Mouse (Mus musculus): Measurements from ENCODE around the gene Cxcl16. TPM values are rescaled to one million over a fixed set of nuclear protein-coding genes. Genes with fewer than 3 reads are reported as not detected.
A peak's percentile ranks its signal among the peaks of the same experiment; 100 is the strongest.
"Not testable (repeated sequence)": the region's sequence is repeated elsewhere in the genome, so short reads cannot be mapped to it uniquely, and the experiment has no call there.

The Cxcl16 gene
- polyA plus RNA-seq, 1 experiment from 2014 or later = 9.0 TPM

DNA sequence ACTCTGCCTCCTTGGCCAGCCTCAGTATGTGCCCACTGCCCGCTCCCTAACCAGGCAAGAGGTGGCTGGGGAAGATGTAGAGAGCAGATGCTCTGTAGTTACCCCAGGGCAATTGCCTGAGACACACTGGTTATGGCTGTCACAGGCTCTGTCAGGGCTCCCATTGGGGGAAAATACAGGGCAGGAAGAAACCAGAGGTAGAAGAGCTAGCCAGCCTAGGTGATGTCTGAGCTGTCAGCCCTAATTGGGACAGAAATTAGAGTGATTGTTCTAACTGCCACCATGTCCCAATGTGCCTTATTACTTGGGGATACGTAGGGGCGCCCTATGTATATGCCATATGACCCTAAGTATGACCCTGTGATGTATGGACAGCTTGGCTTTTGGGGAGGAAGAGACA, 25.8 kb downstream of the Cxcl16 start:
- Histone ChIP-seq H3K4me1 (replicated peaks) (peaks cover 15% of the 10 kb centered on the region), H3K27ac (no peak overlapping the region), H3K9ac (no peak overlapping the region), H3K36me3 (peaks cover 7% of the 10 kb centered on the region; the same call in 1 of the 2 replicates), H3K9me3 (replicated peaks) (no peaks in the 10 kb centered on the region), H3K4me2 (peak overlapping the region; percentile 92), H3K4me3 (peak overlapping the region; percentile 79), H3K27me3 (no peaks in the 10 kb centered on the region)
- no peak for ATAC-seq (replicated peaks; ENCODE audit: insufficient number of reproducible peaks, insufficient read depth, low FRiP score, low read depth)
- 93% methylated on average over 3 of the region's 3 CpGs for WGBS

DNA sequence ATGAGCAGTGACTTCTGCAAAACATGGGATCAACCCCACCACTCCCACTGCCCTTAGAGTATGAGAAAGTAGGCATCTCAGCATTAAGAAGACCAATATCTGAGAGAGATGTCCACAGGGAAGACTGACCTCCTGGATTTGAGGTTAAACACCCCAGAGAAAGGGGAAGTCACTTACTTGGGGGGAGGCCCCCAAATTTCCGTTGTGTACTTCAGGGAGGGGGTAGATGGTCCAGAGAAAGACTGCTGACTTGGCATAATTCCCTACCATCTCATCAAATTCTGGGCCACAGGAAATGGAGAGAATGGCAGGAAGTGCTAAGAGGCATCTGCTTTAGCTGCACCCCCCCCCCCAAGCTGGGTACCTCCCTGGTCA, 26.2 kb downstream of the Cxcl16 start:
- Histone ChIP-seq H3K4me1 (replicated peaks) (peaks cover 15% of the 10 kb centered on the region), H3K9ac (no peak overlapping the region; the same call in 1 of the 2 replicates), H3K9me3 (replicated peaks) (no peaks in the 10 kb centered on the region), H3K4me3 (peak overlapping the region; percentile 79), H3K27ac (no peak overlapping the region), H3K4me2 (peak overlapping the region; percentile 92), H3K36me3 (peaks cover 5% of the 10 kb centered on the region; the same call in 1 of the 2 replicates), H3K27me3 (no peaks in the 10 kb centered on the region)
- 58% methylated on average over 1 of the region's 1 CpGs for WGBS
- ATAC-seq (replicated peaks; ENCODE audit: insufficient number of reproducible peaks, insufficient read depth, low FRiP score, low read depth) = no peak

DNA sequence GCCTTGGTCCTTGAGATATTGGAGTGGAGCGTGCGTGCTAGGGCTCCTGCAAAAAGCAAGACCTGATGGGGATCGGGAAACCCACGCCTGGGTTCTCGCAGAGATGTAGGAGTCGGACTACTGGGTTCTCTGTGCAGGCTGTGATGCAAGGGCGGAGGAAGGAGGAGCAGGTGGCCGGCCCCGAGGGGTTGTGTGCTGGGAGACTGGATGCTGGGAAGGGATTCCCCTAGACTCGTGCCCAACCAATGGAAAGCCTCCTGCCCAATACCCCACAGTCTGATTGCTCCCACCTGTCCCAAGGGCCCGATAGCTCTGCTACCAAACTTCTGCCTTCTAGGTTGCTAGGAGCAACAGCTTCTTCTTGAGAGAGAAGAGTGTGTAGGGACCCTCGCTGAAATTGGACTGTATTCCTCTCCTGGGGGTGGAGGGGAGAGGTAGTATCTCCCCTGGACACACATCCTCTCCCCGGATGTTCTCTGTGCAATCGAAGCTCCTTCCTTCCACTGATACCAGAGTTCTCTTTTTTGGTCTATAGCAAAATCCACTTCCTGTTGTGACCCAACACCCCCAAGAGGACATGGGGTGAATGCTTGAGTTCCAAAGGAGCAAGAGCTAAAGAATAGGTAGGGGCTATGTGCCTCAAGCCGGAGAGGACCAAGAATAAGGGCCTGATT, 26.8 kb downstream of the Cxcl16 start:
- Histone ChIP-seq H3K4me1 (replicated peaks) (peaks cover 15% of the 10 kb centered on the region), H3K9ac (peak overlapping the region; percentile 89), H3K27me3 (no peaks in the 10 kb centered on the region), H3K4me2 (peak overlapping the region; percentile 92), H3K27ac (peak overlapping the region; percentile 74), H3K4me3 (peak overlapping the region; percentile 79), H3K9me3 (replicated peaks) (no peaks in the 10 kb centered on the region), H3K36me3 (peaks cover 5% of the 10 kb centered on the region; the same call in 1 of the 2 replicates)
- WGBS = 9% methylated on average over 15 of the region's 15 CpGs
- peak; percentile 6; the same call in 1 of the 2 replicates for ATAC-seq (replicated peaks; ENCODE audit: insufficient number of reproducible peaks, insufficient read depth, low FRiP score, low read depth)

GRCm38 (mm10) chr11:70432048-70432894, 27.5 kb downstream of the Cxcl16 start, which contains the start of gene Arrb2:
TSS of gene Arrb2 (plus strand) at chr11:70432635.
- Histone ChIP-seq H3K27ac (peak within 1 kb of the TSS; percentile 74), H3K9ac (peak within 1 kb of the TSS; percentile 89), H3K27me3 (no peaks in the 10 kb centered on the region), H3K4me1 (replicated peaks) (peaks cover 15% of the 10 kb centered on the region), H3K4me3 (peak within 1 kb of the TSS; percentile 79), H3K36me3 (peaks cover 5% of the 10 kb centered on the region; the same call in 1 of the 2 replicates), H3K9me3 (replicated peaks) (no peaks in the 10 kb centered on the region), H3K4me2 (peak within 1 kb of the TSS; percentile 92)
- under 1% methylated on average over 75 of the region's 75 CpGs for WGBS
- ATAC-seq (replicated peaks; ENCODE audit: insufficient number of reproducible peaks, insufficient read depth, low FRiP score, low read depth) = peak; percentile 94

- Histone ChIP-seq H3K4me1 (replicated peaks) (peaks cover 15% of the 10 kb centered on the region), H3K27me3 (no peaks in the 10 kb centered on the region), H3K9me3 (replicated peaks) (no peaks in the 10 kb centered on the region), H3K4me3 (no peak overlapping the region; the same call in 1 of the 2 replicates), H3K27ac (peak overlapping the region; percentile 74; the same call in 1 of the 2 replicates), H3K9ac (no peak overlapping the region), H3K36me3 (peaks cover 3% of the 10 kb centered on the region; the same call in 1 of the 2 replicates), H3K4me2 (peak overlapping the region; percentile 92)
- ATAC-seq (replicated peaks; ENCODE audit: insufficient number of reproducible peaks, insufficient read depth, low FRiP score, low read depth) = no peak
- WGBS = 33% methylated on average over 5 of the region's 5 CpGs
Measured at GRCm38 (mm10) chr11:70431574-70431973, 28.2 kb downstream of the Cxcl16 start.

DNA sequence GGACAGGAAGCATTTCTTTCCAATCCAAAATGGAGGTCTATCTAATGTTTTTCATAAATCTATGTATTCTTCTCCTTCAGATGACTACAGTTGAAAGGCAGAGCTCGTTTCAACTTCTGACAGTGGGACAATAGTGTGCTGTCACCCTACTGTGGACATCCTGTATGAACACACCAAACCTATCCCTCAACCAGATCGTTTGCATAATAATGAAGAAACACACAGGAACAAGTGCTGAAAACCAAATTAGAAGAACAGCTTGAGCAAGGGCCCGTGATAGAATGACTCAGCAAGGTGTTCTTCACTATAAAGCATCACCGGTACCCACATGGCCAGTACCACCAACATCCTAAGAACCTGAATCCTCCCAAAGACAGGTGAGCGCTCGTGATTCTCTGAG, 33.2 kb downstream of the Cxcl16 start:
- WGBS = 67% methylated on average over 6 of the region's 6 CpGs
- not testable (repeated sequence) for H3K4me3 ChIP-seq

DNA sequence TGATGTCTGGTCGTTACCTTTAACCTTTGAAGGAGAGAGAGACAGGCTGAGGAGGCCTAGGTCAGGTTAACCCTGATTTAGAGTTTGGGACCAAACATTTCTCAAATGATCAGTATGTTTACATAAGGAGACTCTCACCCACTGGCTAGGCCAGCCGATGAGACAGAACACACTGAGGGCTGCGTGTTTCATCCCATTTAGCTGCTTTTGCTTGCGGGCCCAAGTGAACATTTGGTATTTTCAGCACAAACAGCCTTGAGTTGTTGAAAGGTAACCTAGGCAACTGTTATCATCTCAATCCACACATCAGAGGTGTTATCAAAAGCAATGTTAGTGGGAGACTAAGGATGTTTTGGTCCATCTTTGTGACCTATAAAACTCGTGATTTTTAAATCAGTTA, 40.3 kb downstream of the Cxcl16 start:
- Histone ChIP-seq H3K27me3 (0 out of 2 replicates have a peak, but pooled peaks cover 3% of the 10 kb centered on the region), H3K27ac (no peak overlapping the region), H3K9ac (no peak overlapping the region), H3K36me3 (no peaks in the 10 kb centered on the region), H3K4me3 (no peak overlapping the region), H3K9me3 (replicated peaks) (no peaks in the 10 kb centered on the region), H3K4me2 (no peak overlapping the region), H3K4me1 (replicated peaks) (no peaks in the 10 kb centered on the region)
- ATAC-seq (replicated peaks; ENCODE audit: insufficient number of reproducible peaks, insufficient read depth, low FRiP score, low read depth) = no peak
- 34% methylated on average over 5 of the region's 5 CpGs for WGBS

More for the DNA sequence above, 33.2 kb downstream of the Cxcl16 start:
- not testable (repeated sequence) for H3K27me3 ChIP-seq; H3K9me3 ChIP-seq (replicated peaks); H3K4me1 ChIP-seq (replicated peaks); H3K36me3 ChIP-seq; H3K9ac ChIP-seq; H3K4me2 ChIP-seq; ATAC-seq (replicated peaks; ENCODE audit: insufficient number of reproducible peaks, insufficient read depth, low FRiP score, low read depth); H3K27ac ChIP-seq

DNA sequence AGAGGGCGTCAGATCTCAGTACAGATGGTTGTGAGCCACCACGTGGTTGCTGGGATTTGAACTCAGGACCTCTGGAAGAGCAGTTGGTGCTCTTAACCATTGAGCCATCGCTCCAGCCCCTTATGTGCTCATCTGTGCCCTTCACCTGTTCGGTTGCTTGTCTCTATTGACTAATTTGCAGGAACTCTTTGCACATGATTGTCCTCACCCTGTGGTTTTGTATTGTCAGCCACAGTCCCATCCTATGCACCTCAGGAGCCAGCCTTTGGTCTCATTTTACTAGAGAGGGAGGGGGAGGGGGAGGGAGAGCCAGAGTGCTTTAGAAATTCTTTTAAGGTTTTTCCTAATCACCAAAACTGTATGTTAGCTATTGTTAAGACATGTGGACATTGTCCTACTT, 41.6 kb downstream of the Cxcl16 start:
- H3K27me3 ChIP-seq = 0 out of 2 replicates have a peak, but pooled peaks cover 3% of the 10 kb centered on the region
- no peak overlapping the region for H3K4me3 ChIP-seq
- no peak overlapping the region for H3K27ac ChIP-seq
- H3K4me2 ChIP-seq = no peak overlapping the region
- no peaks in the 10 kb centered on the region for H3K36me3 ChIP-seq
- WGBS = 53% methylated on average over 4 of the region's 4 CpGs
- no peak for ATAC-seq (replicated peaks; ENCODE audit: insufficient number of reproducible peaks, insufficient read depth, low FRiP score, low read depth)
- no peaks in the 10 kb centered on the region for H3K4me1 ChIP-seq (replicated peaks)
- no peak overlapping the region for H3K9ac ChIP-seq
- no peaks in the 10 kb centered on the region for H3K9me3 ChIP-seq (replicated peaks)

DNA sequence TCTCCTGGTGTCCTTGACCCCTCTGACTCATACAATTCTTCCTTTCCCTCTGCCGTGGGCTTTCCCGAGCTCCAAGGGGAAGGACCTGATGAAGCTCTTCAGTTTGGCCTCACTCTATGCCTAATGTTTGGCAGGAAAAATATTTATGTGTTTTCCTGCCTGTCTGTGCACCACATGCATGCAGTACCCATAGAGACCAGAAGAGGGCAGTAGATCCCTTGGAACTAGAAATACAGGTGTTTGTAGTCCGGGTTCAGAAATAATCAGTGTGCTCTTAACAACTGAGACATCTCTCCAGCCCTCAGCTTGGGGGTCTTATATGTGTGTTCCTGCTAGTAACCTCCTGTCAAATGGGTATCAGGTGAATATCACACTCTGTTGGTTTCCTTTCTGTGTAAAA, 45.8 kb downstream of the Cxcl16 start:
- H3K9ac ChIP-seq = no peak overlapping the region
- no peak overlapping the region for H3K4me3 ChIP-seq
- ATAC-seq (replicated peaks; ENCODE audit: insufficient number of reproducible peaks, insufficient read depth, low FRiP score, low read depth) = no peak
- 0 out of 2 replicates have a peak, but pooled peaks cover 3% of the 10 kb centered on the region for H3K27me3 ChIP-seq
- H3K4me2 ChIP-seq = no peak overlapping the region
- H3K27ac ChIP-seq = no peak overlapping the region
- WGBS = 9% methylated on average over 3 of the region's 3 CpGs
- H3K36me3 ChIP-seq = no peaks in the 10 kb centered on the region
- H3K9me3 ChIP-seq (replicated peaks) = no peaks in the 10 kb centered on the region
- peaks cover 9% of the 10 kb centered on the region for H3K4me1 ChIP-seq (replicated peaks)

DNA sequence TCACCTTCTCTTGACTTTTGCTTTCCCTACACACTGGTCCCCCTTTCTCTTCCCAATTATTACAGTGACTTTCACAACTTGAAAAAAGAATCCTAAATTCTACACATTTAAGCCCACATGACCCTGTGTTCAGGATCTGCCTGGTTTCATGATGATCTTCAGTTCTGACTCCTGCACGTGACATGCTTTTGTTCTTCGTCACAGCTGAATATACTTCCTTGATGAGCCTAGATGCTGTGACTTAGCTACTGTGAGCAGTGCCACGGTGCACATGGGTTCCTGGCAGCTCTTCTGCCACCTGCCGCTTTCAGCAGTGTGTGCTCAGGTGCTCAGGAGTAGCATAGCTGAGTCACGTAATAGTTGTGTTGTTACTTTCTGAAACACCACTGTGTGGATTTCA, 47.2 kb downstream of the Cxcl16 start:
- Histone ChIP-seq H3K9me3 (replicated peaks) (no peaks in the 10 kb centered on the region), H3K4me1 (replicated peaks) (peaks cover 18% of the 10 kb centered on the region), H3K4me3 (no peak overlapping the region), H3K27me3 (0 out of 2 replicates have a peak, but pooled peaks cover 3% of the 10 kb centered on the region), H3K9ac (no peak overlapping the region), H3K4me2 (no peak overlapping the region), H3K27ac (no peak overlapping the region), H3K36me3 (no peaks in the 10 kb centered on the region)
- no peak for ATAC-seq (replicated peaks; ENCODE audit: insufficient number of reproducible peaks, insufficient read depth, low FRiP score, low read depth)
- 70% methylated on average over 5 of the region's 5 CpGs for WGBS

DNA sequence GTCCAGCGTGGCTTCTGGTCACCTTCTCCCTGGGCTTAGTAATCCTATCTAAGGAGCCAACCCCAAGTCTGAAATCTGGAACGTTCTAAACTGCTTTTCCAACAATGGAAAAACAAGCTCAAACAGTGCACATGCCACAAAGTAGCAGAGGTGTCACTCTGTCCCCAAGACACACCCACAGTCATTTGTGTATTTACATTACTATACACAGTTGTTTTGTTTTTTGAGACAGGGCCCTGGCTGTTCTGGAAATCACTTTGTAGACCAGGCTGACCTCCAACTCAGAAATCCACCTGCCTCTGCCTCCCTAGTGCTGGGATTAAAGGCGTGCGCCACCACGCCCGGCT, 49.5 kb downstream of the Cxcl16 start:
- peak overlapping the region; percentile 73 for H3K4me3 ChIP-seq
- peak overlapping the region; percentile 84 for H3K4me2 ChIP-seq
- no peak for ATAC-seq (replicated peaks; ENCODE audit: insufficient number of reproducible peaks, insufficient read depth, low FRiP score, low read depth)
- H3K9me3 ChIP-seq (replicated peaks) = no peaks in the 10 kb centered on the region
- H3K27me3 ChIP-seq = 0 out of 2 replicates have a peak, but pooled peaks cover 3% of the 10 kb centered on the region
- peaks cover 18% of the 10 kb centered on the region for H3K4me1 ChIP-seq (replicated peaks)
- H3K27ac ChIP-seq = peak overlapping the region; percentile 76
- peak overlapping the region; percentile 96 for H3K9ac ChIP-seq
- peaks cover 5% of the 10 kb centered on the region; the same call in 1 of the 2 replicates for H3K36me3 ChIP-seq
- 57% methylated on average over 6 of the region's 6 CpGs for WGBS
